Mouse (Mus musculus) liver, embryonic 16.5 days (tissue): ENCODE data around the gene Ddx19a. TPM values are rescaled to one million over a fixed set of nuclear protein-coding genes. Genes with fewer than 3 reads are reported as not detected.
A peak's percentile ranks its signal among the peaks of the same experiment; 100 is the strongest.
"Not testable (repeated sequence)": the region's sequence is repeated elsewhere in the genome, so short reads cannot be mapped to it uniquely, and the experiment has no call there.

Experiments used
- ATAC-seq: fragments of 200-750 bp; cut with Nextera tagmentation; 2 replicates; pipeline ENCODE4 v1.8.0; 2017; ENCODE audit warnings: low read depth, mild to moderate bottlenecking, moderate number of reproducible peaks, moderate library complexity
- H3K27ac ChIP-seq: fragments of 300-500 bp; sonication (generic); 2 replicates; pipeline ENCODE4 v1.5.1; 2014; ENCODE audit warnings: mild to moderate bottlenecking, low read length
- H3K27me3 ChIP-seq: fragments of 300-500 bp; sonication (generic); 2 replicates; pipeline ENCODE4 v1.6.1; 2014; ENCODE audit warnings: low read depth, low read length, mixed read lengths; ENCODE audit not compliant: control insufficient read depth, insufficient read depth
- H3K36me3 ChIP-seq: fragments of 300-500 bp; sonication (generic); 2 replicates; pipeline ENCODE4 v1.6.1; 2014; ENCODE audit warnings: mild to moderate bottlenecking; ENCODE audit not compliant: control insufficient read depth, insufficient read depth
- H3K4me1 ChIP-seq: fragments of 300-500 bp; sonication (generic); 2 replicates; pipeline ENCODE4 v1.6.1; 2014; ENCODE audit warnings: low read depth, low read length, mixed read lengths; ENCODE audit not compliant: control insufficient read depth
- H3K4me2 ChIP-seq: fragments of 300-500 bp; sonication (generic); 2 replicates; pipeline ENCODE4 v1.6.1; 2014; ENCODE audit warnings: low read depth, low read length, mixed read lengths
- H3K4me3 ChIP-seq: fragments of 300-500 bp; sonication (generic); 2 replicates; pipeline ENCODE4 v1.5.1; 2014; ENCODE audit warnings: low read depth, mild to moderate bottlenecking, low read length
- H3K9ac ChIP-seq: fragments of 300-500 bp; sonication (generic); 2 replicates; pipeline ENCODE4 v1.6.1; 2014; ENCODE audit warnings: low read depth, low read length
- H3K9me3 ChIP-seq: fragments of 300-500 bp; sonication (generic); replicated peaks from 2 replicates; pipeline ENCODE4 v1.6.1; 2016; ENCODE audit warnings: low read length; ENCODE audit not compliant: control insufficient read depth
- WGBS: fragments of 180-500 bp; shearing (Covaris S2); extraction: QIAGEN DNeasy Blood & Tissue Kit; methylation state at CpG from one replicate; pipeline ENCODE4 v1.1.7; 2014; ENCODE audit not compliant: insufficient replicate concordance; 5-methylcytosine and 5-hydroxymethylcytosine counted together
- polyA plus RNA-seq: library from polyadenylated mRNA; unstranded; fragments of >200 nt; fragmentation: Nextera tagmentation; extraction: Ambion mirVana; gene quantifications from 2 replicates; pipeline ENCODE4 v1.2.1, GENCODE M21; 2015

The Ddx19a gene
- polyA plus RNA-seq, 1 experiment from 2014 or later = 8.8 TPM

GRCm38 (mm10) chr8:110981304-110981703 is 16.3 kb downstream of the Ddx19a start:
- no peak overlapping the region for H3K27ac ChIP-seq
- ATAC-seq = no peak
- H3K36me3 ChIP-seq = peaks cover 50% of the 10 kb centered on the region

GRCm38 (mm10) chr8:110977987-110978386 is 19.6 kb downstream of the Ddx19a start:
- not testable (repeated sequence) for H3K27me3 ChIP-seq, ATAC-seq, H3K4me1 ChIP-seq, H3K9ac ChIP-seq, H3K4me3 ChIP-seq, H3K9me3 ChIP-seq, H3K27ac ChIP-seq, H3K4me2 ChIP-seq
- 93% methylated on average over 2 of the region's 2 CpGs for WGBS
- H3K36me3 ChIP-seq = peaks cover 29% of the 10 kb centered on the region

More at GRCm38 (mm10) chr8:110981304-110981703, 16.3 kb downstream of the Ddx19a start:
- Histone ChIP-seq H3K4me1 (no peaks in the 10 kb centered on the region), H3K4me2 (no peak overlapping the region), H3K27me3 (no peaks in the 10 kb centered on the region), H3K9me3 (no peaks in the 10 kb centered on the region), H3K9ac (no peak overlapping the region), H3K4me3 (no peak overlapping the region)
- whole genome bisulfite sequencing = 48% methylated on average over 2 of the region's 2 CpGs

DNA sequence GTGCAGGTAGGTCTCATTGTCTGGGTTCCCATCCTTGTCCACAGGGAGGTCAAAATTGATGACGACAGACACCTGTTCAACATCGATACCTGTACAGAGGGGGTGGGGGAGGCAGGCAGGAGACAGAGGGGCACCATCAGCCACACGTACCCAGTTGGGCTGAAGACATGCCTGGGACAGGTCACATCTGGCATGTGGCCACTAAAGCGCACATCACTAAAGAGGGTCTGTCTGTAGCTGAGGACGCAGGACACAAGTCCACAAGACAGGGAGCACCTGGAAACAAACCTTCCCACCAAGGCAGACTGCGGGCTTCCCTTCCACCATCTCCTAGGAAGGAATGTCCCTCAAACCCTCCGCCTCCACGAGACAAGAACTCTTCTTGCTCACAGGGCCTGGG is 21.1 kb downstream of the Ddx19a start:
- H3K4me1 ChIP-seq, H3K4me3 ChIP-seq, H3K9ac ChIP-seq, H3K9me3 ChIP-seq, H3K27ac ChIP-seq, H3K4me2 ChIP-seq, H3K27me3 ChIP-seq: not testable (repeated sequence)
- H3K36me3 ChIP-seq = peaks cover 24% of the 10 kb centered on the region
- ATAC-seq = 0 out of 2 replicates have a peak, but pooled peaks have one; percentile 16
- 87% methylated on average over 8 of the region's 8 CpGs for WGBS

GRCm38 (mm10) chr8:110969910-110970770 is 27.5 kb downstream of the Ddx19a start:
- WGBS = 5% methylated on average over 45 of the region's 45 CpGs
- Histone ChIP-seq H3K4me3 (peak overlapping the region; percentile 60), H3K27ac (0 out of 2 replicates have a peak overlapping the region, but pooled peaks have one; percentile 12), H3K4me2 (peak overlapping the region; percentile 89), H3K27me3 (no peaks in the 10 kb centered on the region), H3K9me3 (no peaks in the 10 kb centered on the region), H3K36me3 (peaks cover 31% of the 10 kb centered on the region), H3K4me1 (peaks cover 12% of the 10 kb centered on the region), H3K9ac (peak overlapping the region; percentile 65)
- peak; percentile 94 for ATAC-seq

- H3K9me3 ChIP-seq = no peaks in the 10 kb centered on the region
- peaks cover 39% of the 10 kb centered on the region for H3K36me3 ChIP-seq
- H3K9ac ChIP-seq = no peak overlapping the region
- 81% methylated on average over 9 of the region's 9 CpGs for WGBS
- H3K4me1 ChIP-seq = peaks cover 12% of the 10 kb centered on the region
- no peak overlapping the region for H3K4me3 ChIP-seq
- no peak for ATAC-seq
- H3K4me2 ChIP-seq = no peak overlapping the region
- H3K27ac ChIP-seq = no peak overlapping the region
- no peaks in the 10 kb centered on the region for H3K27me3 ChIP-seq
These were observed 30.3 kb downstream of the Ddx19a start for GRCm38 (mm10) chr8:110967326-110967725.

DNA sequence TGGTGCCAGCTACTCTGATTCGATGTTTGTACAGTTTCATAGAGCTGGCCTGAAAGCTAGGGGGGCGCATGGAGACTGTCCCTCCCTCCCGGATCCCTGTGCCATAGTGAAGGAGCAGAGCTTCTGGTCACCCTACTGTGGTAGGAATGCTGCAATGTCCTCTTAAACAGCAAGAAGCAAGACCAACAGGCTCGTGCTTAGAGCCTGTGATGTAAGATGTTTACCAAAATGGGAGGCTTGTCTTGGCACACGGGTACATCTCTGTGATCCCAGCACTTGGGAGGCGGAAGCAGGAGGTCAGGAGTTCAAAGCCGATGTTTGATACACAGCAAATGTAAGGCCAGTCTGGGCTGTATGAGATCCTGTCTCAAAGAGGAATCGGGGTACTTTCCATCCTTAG is 31.0 kb downstream of the Ddx19a start:
- Histone ChIP-seq H3K27me3 (no peaks in the 10 kb centered on the region), H3K4me3 (no peak overlapping the region), H3K4me1 (peaks cover 12% of the 10 kb centered on the region), H3K9ac (no peak overlapping the region), H3K4me2 (no peak overlapping the region), H3K36me3 (peaks cover 46% of the 10 kb centered on the region), H3K27ac (no peak overlapping the region), H3K9me3 (no peaks in the 10 kb centered on the region)
- ATAC-seq = no peak
- 80% methylated on average over 8 of the region's 8 CpGs for WGBS

- Histone ChIP-seq H3K4me1 (peaks cover 8% of the 10 kb centered on the region), H3K9me3 (no peaks in the 10 kb centered on the region), H3K4me3 (no peak overlapping the region), H3K27ac (no peak overlapping the region), H3K9ac (no peak overlapping the region), H3K4me2 (no peak overlapping the region), H3K27me3 (no peaks in the 10 kb centered on the region), H3K36me3 (peaks cover 44% of the 10 kb centered on the region)
- ATAC-seq = no peak
- WGBS = 54% methylated on average over 7 of the region's 7 CpGs
These were observed 32.0 kb downstream of the Ddx19a start for GRCm38 (mm10) chr8:110965594-110965993.

DNA sequence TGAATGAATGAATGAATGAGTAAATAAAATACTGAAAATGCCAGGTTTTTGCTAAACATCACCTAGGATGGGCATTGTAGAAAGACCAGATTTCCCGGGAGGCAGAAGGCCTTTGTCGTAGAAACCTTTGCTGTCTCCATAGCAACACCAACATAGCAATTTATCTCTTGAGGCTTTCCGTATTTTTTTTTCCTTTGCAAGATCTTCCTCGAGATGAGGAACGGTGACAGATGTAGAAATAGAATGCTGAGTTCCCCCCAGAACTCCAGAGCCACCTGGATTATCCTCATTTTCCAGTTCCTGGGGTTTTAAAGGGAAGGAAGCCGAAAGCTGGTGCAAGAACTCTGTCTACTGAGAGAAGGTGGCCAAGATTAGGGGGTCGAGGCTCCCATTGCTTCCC is 32.9 kb downstream of the Ddx19a start:
- peaks cover 3% of the 10 kb centered on the region for H3K4me1 ChIP-seq

DNA sequence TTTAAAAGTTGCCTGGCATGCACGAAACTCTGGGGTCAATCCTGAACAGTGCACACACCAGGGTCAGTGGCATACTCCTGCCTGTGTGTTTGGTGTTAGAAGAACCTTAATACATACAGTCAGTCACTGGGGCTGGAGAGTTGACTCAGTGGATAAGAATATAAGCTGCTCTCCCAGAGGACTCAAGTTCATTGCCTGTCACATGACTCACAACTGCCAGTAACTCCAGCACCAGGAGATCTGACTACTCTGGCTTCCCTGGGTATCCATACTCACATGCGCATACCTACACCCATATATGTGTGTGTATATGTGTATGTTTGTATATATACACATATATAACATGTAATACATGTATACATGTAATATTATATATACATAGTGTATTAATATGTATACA is 34.5 kb downstream of the Ddx19a start:
- Histone ChIP-seq H3K9ac (no peak overlapping the region), H3K4me1 (no peaks in the 10 kb centered on the region; the same call in 1 of the 2 replicates), H3K9me3 (no peaks in the 10 kb centered on the region), H3K36me3 (peaks cover 43% of the 10 kb centered on the region), H3K4me2 (no peak overlapping the region), H3K27me3 (no peaks in the 10 kb centered on the region), H3K27ac (no peak overlapping the region), H3K4me3 (no peak overlapping the region)
- WGBS = 85% methylated on average over 2 of the region's 2 CpGs
- no peak for ATAC-seq

More for the DNA sequence above, 32.9 kb downstream of the Ddx19a start:
- Histone ChIP-seq H3K9ac (no peak overlapping the region), H3K27me3 (no peaks in the 10 kb centered on the region), H3K36me3 (peaks cover 42% of the 10 kb centered on the region), H3K4me3 (no peak overlapping the region), H3K4me2 (no peak overlapping the region), H3K27ac (no peak overlapping the region), H3K9me3 (no peaks in the 10 kb centered on the region)
- ATAC-seq = no peak
- 75% methylated on average over 7 of the region's 7 CpGs for WGBS
